Mouse (Mus musculus): Measurements from ENCODE around the gene Fam160a1. TPM values are rescaled to one million over a fixed set of nuclear protein-coding genes. Genes with fewer than 3 reads are reported as not detected.

Gene Fam160a1
- polyA plus RNA-seq, 1 experiment from 2014 or later, result 9.4 TPM

DNA sequence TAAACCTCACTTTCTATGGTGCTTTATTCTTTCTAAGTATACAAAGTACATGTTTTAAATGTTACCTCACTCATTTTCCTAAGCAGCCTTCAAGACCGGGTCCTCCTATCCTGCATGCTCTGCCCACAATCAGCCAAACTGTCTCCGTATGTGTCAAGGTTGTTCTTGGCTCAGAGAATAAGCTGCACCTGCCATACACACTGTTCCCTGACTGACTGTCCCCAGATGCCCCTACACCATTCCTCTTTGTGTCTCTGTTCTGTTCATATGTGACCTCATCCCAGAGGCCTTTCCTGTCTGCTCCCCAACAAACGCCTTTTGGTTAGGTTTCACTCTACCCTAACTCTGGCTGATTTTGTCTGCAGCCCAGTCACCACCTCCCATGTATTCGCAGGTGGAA is 10.2 kb upstream of the Fam160a1 start:
- H3K27me3 ChIP-seq, result no peaks in the 10 kb centered on the region
- H3K9ac ChIP-seq, result no peak overlapping the region
- ATAC-seq (ENCODE audit: insufficient number of reproducible peaks, low FRiP score, low TSS enrichment, low read depth), result no peak
- no peaks in the 10 kb centered on the region for H3K36me3 ChIP-seq
- H3K27ac ChIP-seq (replicated peaks), result no peak overlapping the region
- H3K9me3 ChIP-seq (replicated peaks), result no peaks in the 10 kb centered on the region
- H3K4me1 ChIP-seq, result no peaks in the 10 kb centered on the region
- H3K4me3 ChIP-seq (replicated peaks), result no peak overlapping the region
- WGBS, result 58% methylated on average over 4 of the region's 4 CpGs
- no peak overlapping the region for H3K4me2 ChIP-seq (replicated peaks)

- 63% methylated on average over 15 of the region's 15 CpGs for whole genome bisulfite sequencing
- no peaks in the 10 kb centered on the region for H3K36me3 ChIP-seq
Measured at GRCm38 (mm10) chr3:85820839-85821548, 3.9 kb upstream of the Fam160a1 start.

DNA sequence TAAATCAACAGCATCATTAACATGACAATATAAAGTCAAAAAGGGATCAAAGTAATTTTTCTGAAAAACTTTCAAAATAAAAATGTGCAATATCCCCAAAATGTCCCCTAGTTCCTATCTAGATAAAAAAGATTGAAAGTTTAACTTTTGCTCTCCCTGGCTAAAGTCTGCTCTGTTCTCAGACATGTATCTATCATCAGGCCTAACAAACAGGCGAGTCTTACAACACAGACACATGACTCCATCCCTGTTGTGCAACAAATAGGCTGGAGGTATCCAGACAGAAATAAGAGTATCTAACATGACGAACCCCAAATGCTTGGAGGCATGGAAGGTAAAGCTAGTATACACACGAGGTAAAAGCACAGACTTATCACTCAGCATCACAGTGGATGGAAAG is 2.2 kb upstream of the Fam160a1 start:
- H3K9me3 ChIP-seq (replicated peaks), result no peaks in the 10 kb centered on the region
- ATAC-seq (ENCODE audit: insufficient number of reproducible peaks, low FRiP score, low TSS enrichment, low read depth), result no peak
- no peaks in the 10 kb centered on the region for H3K27me3 ChIP-seq
- no peaks in the 10 kb centered on the region for H3K36me3 ChIP-seq
- no peak overlapping the region for H3K4me2 ChIP-seq (replicated peaks)
- 53% methylated on average over 3 of the region's 3 CpGs for WGBS
- no peak overlapping the region for H3K9ac ChIP-seq
- no peaks in the 10 kb centered on the region for H3K4me1 ChIP-seq
- no peak overlapping the region for H3K4me3 ChIP-seq (replicated peaks)
- no peak overlapping the region for H3K27ac ChIP-seq (replicated peaks)

More at GRCm38 (mm10) chr3:85820839-85821548, 3.9 kb upstream of the Fam160a1 start:
- H3K4me2 ChIP-seq (replicated peaks), result no peak overlapping the region
- no peak for ATAC-seq (ENCODE audit: insufficient number of reproducible peaks, low FRiP score, low TSS enrichment, low read depth)
- no peak overlapping the region for H3K9ac ChIP-seq
- no peak overlapping the region for H3K4me3 ChIP-seq (replicated peaks)
- H3K27me3 ChIP-seq, result no peaks in the 10 kb centered on the region
- no peaks in the 10 kb centered on the region for H3K9me3 ChIP-seq (replicated peaks)
- no peaks in the 10 kb centered on the region for H3K4me1 ChIP-seq
- no peak overlapping the region for H3K27ac ChIP-seq (replicated peaks)

DNA sequence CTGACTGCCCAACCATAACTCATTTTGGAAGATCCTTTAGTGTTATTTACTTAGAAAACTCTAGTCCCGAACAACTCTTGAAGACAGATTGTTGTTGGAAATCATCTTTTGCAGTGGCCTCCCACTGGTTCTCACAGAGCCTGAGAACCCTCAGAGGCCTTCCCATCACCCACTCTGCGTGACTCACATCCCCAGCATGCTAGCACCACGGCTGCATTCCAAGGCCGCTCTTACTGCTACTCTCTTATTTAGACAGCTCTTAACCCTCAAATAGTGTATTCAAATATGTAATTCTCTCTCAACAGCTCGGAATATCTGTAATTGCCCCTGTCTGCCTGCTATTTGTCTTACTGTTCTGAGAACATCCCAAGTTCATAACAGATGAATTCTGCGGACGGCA is 2.9 kb downstream of the Fam160a1 start:
- Histone ChIP-seq H3K9ac (no peak overlapping the region), H3K27me3 (no peaks in the 10 kb centered on the region), H3K36me3 (no peaks in the 10 kb centered on the region), H3K4me1 (no peaks in the 10 kb centered on the region), H3K9me3 (replicated peaks) (no peaks in the 10 kb centered on the region), H3K27ac (replicated peaks) (no peak overlapping the region), H3K4me2 (replicated peaks) (no peak overlapping the region), H3K4me3 (replicated peaks) (no peak overlapping the region)
- ATAC-seq (ENCODE audit: insufficient number of reproducible peaks, low FRiP score, low TSS enrichment, low read depth), result no peak
- WGBS, result 53% methylated on average over 7 of the region's 7 CpGs

GRCm38 (mm10) chr3:85813101-85814014 is 3.7 kb downstream of the Fam160a1 start:
- Histone ChIP-seq H3K27ac (replicated peaks) (no peak overlapping the region), H3K4me2 (replicated peaks) (no peak overlapping the region), H3K9ac (no peak overlapping the region), H3K36me3 (no peaks in the 10 kb centered on the region), H3K9me3 (replicated peaks) (no peaks in the 10 kb centered on the region), H3K4me1 (no peaks in the 10 kb centered on the region), H3K27me3 (no peaks in the 10 kb centered on the region), H3K4me3 (replicated peaks) (no peak overlapping the region)
- no peak for ATAC-seq (ENCODE audit: insufficient number of reproducible peaks, low FRiP score, low TSS enrichment, low read depth)
- 38% methylated on average over 4 of the region's 4 CpGs for WGBS

- Histone ChIP-seq H3K4me2 (replicated peaks) (no peak overlapping the region), H3K9me3 (replicated peaks) (no peaks in the 10 kb centered on the region), H3K27me3 (no peaks in the 10 kb centered on the region), H3K4me3 (replicated peaks) (no peak overlapping the region), H3K4me1 (no peaks in the 10 kb centered on the region), H3K9ac (no peak overlapping the region), H3K36me3 (no peaks in the 10 kb centered on the region), H3K27ac (replicated peaks) (no peak overlapping the region)
- WGBS, result 91% methylated on average over 5 of the region's 5 CpGs
- ATAC-seq (ENCODE audit: insufficient number of reproducible peaks, low FRiP score, low TSS enrichment, low read depth), result no peak
Measured at GRCm38 (mm10) chr3:85812010-85812409, 5.1 kb downstream of the Fam160a1 start.

DNA sequence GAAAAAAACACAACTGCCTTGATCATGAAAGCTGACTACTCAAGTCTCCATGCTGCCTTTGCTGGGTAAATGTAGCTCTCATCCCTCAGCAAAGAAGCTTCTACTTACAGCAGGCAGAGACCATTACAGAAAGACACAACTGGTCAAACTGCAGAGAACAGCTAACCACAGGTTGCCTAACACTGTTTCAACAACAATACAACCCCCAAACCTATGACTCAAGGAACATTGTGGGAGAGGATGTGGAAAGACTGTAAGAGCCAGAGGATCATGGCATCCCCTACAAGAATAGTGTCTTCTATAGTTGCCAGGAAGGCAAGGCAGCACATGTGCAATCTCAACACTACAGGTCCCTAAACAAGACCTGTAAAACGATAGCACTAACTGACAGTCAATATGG is 23.9 kb downstream of the Fam160a1 start:
- no peak overlapping the region for H3K4me2 ChIP-seq (replicated peaks)
- ATAC-seq (ENCODE audit: insufficient number of reproducible peaks, low FRiP score, low TSS enrichment, low read depth), result no peak
- H3K36me3 ChIP-seq, result no peaks in the 10 kb centered on the region
- no peaks in the 10 kb centered on the region for H3K27me3 ChIP-seq
- H3K9me3 ChIP-seq (replicated peaks), result no peaks in the 10 kb centered on the region
- H3K4me1 ChIP-seq, result no peaks in the 10 kb centered on the region
- no peak overlapping the region for H3K27ac ChIP-seq (replicated peaks)
- no peak overlapping the region for H3K9ac ChIP-seq
- WGBS, result 60% methylated on average over 1 of the region's 1 CpGs
- no peak overlapping the region for H3K4me3 ChIP-seq (replicated peaks)

- no peak for ATAC-seq (ENCODE audit: insufficient number of reproducible peaks, low FRiP score, low TSS enrichment, low read depth)
- H3K4me3 ChIP-seq (replicated peaks), result no peak overlapping the region
- H3K9me3 ChIP-seq (replicated peaks), result no peaks in the 10 kb centered on the region
- no peaks in the 10 kb centered on the region for H3K36me3 ChIP-seq
- H3K9ac ChIP-seq, result no peak overlapping the region
- no peak overlapping the region for H3K4me2 ChIP-seq (replicated peaks)
- no peaks in the 10 kb centered on the region for H3K4me1 ChIP-seq
- no peak overlapping the region for H3K27ac ChIP-seq (replicated peaks)
- 80% methylated on average over 4 of the region's 4 CpGs for WGBS
- H3K27me3 ChIP-seq, result no peaks in the 10 kb centered on the region
Measured at GRCm38 (mm10) chr3:85789748-85790147, 27.3 kb downstream of the Fam160a1 start.

- no peaks in the 10 kb centered on the region for H3K36me3 ChIP-seq
- no peak overlapping the region for H3K27ac ChIP-seq (replicated peaks)
- 65% methylated on average over 8 of the region's 8 CpGs for WGBS
- no peaks in the 10 kb centered on the region for H3K9me3 ChIP-seq (replicated peaks)
- no peak overlapping the region for H3K9ac ChIP-seq
- no peaks in the 10 kb centered on the region for H3K27me3 ChIP-seq
- no peak for ATAC-seq (ENCODE audit: insufficient number of reproducible peaks, low FRiP score, low TSS enrichment, low read depth)
- H3K4me3 ChIP-seq (replicated peaks), result no peak overlapping the region
- no peak overlapping the region for H3K4me2 ChIP-seq (replicated peaks)
- no peaks in the 10 kb centered on the region for H3K4me1 ChIP-seq
Measured at GRCm38 (mm10) chr3:85786501-85786900, 30.6 kb downstream of the Fam160a1 start.

GRCm38 (mm10) chr3:85780906-85781305 is 36.2 kb downstream of the Fam160a1 start:
- Histone ChIP-seq H3K27ac (replicated peaks) (no peak overlapping the region), H3K9me3 (replicated peaks) (no peaks in the 10 kb centered on the region), H3K9ac (no peak overlapping the region), H3K4me3 (replicated peaks) (no peak overlapping the region), H3K27me3 (no peaks in the 10 kb centered on the region), H3K4me1 (no peaks in the 10 kb centered on the region), H3K36me3 (no peaks in the 10 kb centered on the region), H3K4me2 (replicated peaks) (no peak overlapping the region)
- ATAC-seq (ENCODE audit: insufficient number of reproducible peaks, low FRiP score, low TSS enrichment, low read depth), result no peak
- 73% methylated on average over 7 of the region's 7 CpGs for WGBS

GRCm38 (mm10) chr3:85780332-85780731 is 36.8 kb downstream of the Fam160a1 start:
- Histone ChIP-seq H3K27ac (replicated peaks) (no peak overlapping the region), H3K4me3 (replicated peaks) (no peak overlapping the region), H3K36me3 (no peaks in the 10 kb centered on the region), H3K4me1 (no peaks in the 10 kb centered on the region), H3K9me3 (replicated peaks) (no peaks in the 10 kb centered on the region), H3K9ac (no peak overlapping the region), H3K27me3 (no peaks in the 10 kb centered on the region), H3K4me2 (replicated peaks) (no peak overlapping the region)
- ATAC-seq (ENCODE audit: insufficient number of reproducible peaks, low FRiP score, low TSS enrichment, low read depth), result no peak
- 63% methylated on average over 2 of the region's 2 CpGs for WGBS
